Mouse (Mus musculus) forebrain, embryonic 10.5 days (tissue): ENCODE measurements around the gene Gon4l. TPM values are rescaled to one million over a fixed set of nuclear protein-coding genes. Genes with fewer than 3 reads are reported as not detected.
"Not testable (repeated sequence)": the region's sequence is repeated elsewhere in the genome, so short reads cannot be mapped to it uniquely, and the experiment has no call there.

Experiments used
- DNase-seq: peaks from one replicate; pipeline ENCODE4 v3.0.0-alpha.2; 2017; ENCODE audit warnings: low spot score; ENCODE audit errors: extremely low spot score
- H3K27ac ChIP-seq: fragments of 300-500 bp; sonication (generic); 2 replicates; pipeline ENCODE4 v1.5.1; 2016; ENCODE audit warnings: mild to moderate bottlenecking
- H3K27me3 ChIP-seq: fragments of 300-500 bp; sonication (generic); 2 replicates; pipeline ENCODE4 v1.6.1; 2016; ENCODE audit warnings: mild to moderate bottlenecking; ENCODE audit not compliant: poor library complexity, severe bottlenecking
- H3K36me3 ChIP-seq: fragments of 300-500 bp; sonication (generic); replicated peaks from 2 replicates; pipeline ENCODE4 v1.6.1; 2016; ENCODE audit warnings: mild to moderate bottlenecking, moderate library complexity
- H3K4me1 ChIP-seq: fragments of 300-500 bp; sonication (generic); 2 replicates; pipeline ENCODE4 v1.6.1; 2016
- H3K4me3 ChIP-seq: fragments of 300-500 bp; sonication (generic); 2 replicates; pipeline ENCODE4 v1.5.1; 2016; ENCODE audit warnings: mild to moderate bottlenecking, moderate library complexity
- H3K9me3 ChIP-seq: fragments of 300-500 bp; sonication (generic); 2 replicates; pipeline ENCODE4 v1.6.1; 2016; ENCODE audit warnings: mild to moderate bottlenecking, moderate library complexity
- WGBS: fragments of 180-500 bp; shearing (Covaris S2); methylation state at CpG from one replicate; pipeline ENCODE4 v1.1.7; 2016; 5-methylcytosine and 5-hydroxymethylcytosine counted together
- polyA plus RNA-seq: library from polyadenylated mRNA; unstranded; fragments of >200 nt; fragmentation: Nextera tagmentation; extraction: Ambion mirVana; gene quantifications from 2 replicates; pipeline ENCODE4 v1.2.1, GENCODE M21; 2016

Gon4l gene
- polyA plus RNA-seq, 1 experiment from 2014 or later: 18.4 TPM

DNA sequence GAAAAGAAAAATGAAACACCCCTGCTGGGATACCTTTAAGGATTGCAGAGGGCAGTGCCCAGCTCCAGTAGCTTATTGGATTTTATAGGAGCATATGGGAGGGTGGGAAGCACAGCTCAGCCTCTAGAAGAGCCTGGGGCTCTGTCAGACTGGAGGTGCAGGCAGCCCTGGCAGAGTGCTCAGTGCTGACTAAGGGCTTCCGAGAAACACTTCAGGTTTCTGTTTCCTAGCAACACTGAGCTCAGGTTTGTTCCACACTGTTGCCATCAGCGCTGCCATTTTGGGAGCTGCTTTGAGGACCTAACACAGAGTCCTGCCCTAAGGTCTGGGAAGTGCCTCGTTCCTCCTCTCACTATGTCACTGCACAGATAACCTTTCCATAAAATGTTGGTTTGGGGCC lies 31.7 kb downstream of the Gon4l start:
- H3K4me3 ChIP-seq, H3K27ac ChIP-seq, DNase-seq, H3K9me3 ChIP-seq, H3K27me3 ChIP-seq, H3K4me1 ChIP-seq: not testable (repeated sequence)
- WGBS: no CpG with 5 or more reads among the region's 3 CpGs
- H3K36me3 ChIP-seq: peaks cover 50% of the 10 kb centered on the region

DNA sequence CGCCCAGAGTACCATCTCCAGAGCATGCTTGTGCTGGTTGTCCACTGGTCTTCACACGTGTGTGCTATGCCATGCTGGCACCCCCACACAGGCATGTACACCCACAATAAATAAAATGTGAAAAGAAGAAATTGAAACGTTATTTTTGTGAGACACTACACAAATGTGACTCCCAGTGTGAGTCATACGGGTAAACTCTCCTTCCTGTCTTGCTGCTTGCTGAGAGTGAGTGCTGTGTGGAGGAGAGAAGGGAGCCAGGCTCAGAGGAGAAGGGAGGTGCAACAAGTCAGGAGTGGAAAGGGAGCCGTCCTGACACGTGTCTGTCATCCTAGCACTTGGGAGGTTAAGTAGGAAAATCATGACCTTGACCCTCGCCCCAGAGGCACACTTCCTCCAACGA lies 32.1 kb downstream of the Gon4l start:
- WGBS: no CpG with 5 or more reads among the region's 8 CpGs
- not testable (repeated sequence) for H3K27me3 ChIP-seq, DNase-seq

DNA sequence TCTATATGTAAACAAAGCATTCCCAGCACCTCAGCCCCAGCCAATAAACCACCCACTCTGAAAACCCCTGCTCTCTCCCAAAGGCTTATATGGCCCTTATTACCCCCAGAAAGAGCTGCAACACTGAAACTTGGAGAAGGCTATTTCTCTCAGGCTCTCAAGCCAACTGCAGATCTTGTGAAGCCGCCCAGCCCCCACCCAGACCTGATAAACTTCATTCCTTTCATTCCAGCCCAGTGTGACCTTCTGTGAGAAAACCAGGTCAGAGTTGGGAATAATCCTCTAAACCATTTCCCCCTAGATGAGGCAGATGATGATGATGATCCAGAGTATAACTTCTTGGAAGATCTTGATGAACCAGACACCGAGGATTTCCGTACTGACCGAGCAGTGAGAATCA lies 33.4 kb downstream of the Gon4l start:
- H3K4me3 ChIP-seq, DNase-seq, H3K27ac ChIP-seq, H3K27me3 ChIP-seq, H3K9me3 ChIP-seq, H3K4me1 ChIP-seq: not testable (repeated sequence)
- WGBS: 96% methylated on average over 3 of the region's 4 CpGs
- peaks cover 32% of the 10 kb centered on the region for H3K36me3 ChIP-seq

More for the DNA sequence above, 32.1 kb downstream of the Gon4l start:
- H3K27ac ChIP-seq, H3K4me1 ChIP-seq, H3K4me3 ChIP-seq, H3K9me3 ChIP-seq: not testable (repeated sequence)
- H3K36me3 ChIP-seq: peaks cover 45% of the 10 kb centered on the region

DNA sequence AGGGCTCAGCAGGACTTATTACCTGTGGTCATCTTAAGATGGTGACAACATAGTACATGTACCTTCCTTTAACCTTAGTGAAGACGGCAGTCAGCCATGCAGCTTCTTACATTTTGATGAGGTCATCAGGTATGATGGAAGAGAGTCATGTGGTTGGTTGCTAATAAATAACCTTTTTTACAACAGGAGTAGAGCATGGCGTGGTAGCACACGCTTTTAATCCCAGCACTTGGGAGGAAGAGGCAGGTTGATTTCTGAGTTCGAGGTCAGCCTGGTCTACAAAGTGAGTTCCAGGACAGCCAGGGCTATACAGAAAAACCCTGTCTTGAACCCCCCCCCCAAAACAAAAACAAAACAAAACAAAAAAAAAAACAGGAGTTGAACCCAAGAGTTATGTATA lies 47.5 kb downstream of the Gon4l start:
- DNase-seq, H3K27ac ChIP-seq, H3K9me3 ChIP-seq, H3K27me3 ChIP-seq, H3K4me3 ChIP-seq, H3K4me1 ChIP-seq: not testable (repeated sequence)
- WGBS: 96% methylated on average over 4 of the region's 4 CpGs
- peaks cover 33% of the 10 kb centered on the region for H3K36me3 ChIP-seq

DNA sequence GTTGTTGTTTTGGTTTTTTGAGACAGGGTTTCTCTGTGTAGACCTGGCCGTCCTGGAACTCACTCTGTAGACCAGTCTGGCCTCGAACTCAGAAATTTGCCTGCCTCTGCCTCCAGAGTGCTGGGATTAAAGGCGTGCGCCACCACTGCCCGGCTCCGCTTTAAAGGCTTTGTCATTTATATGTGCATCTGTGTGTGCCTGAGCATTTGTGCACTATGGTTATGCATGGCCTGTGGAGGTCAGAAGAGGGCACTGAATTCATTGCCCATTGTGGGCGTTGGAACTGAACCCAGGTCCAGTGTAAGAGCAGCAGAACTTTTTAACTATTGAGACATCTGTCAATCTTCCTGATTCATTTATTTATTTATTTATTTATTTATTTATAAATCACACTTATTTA lies 58.0 kb downstream of the Gon4l start:
- H3K4me1 ChIP-seq, H3K9me3 ChIP-seq, H3K4me3 ChIP-seq, H3K27me3 ChIP-seq, DNase-seq, H3K27ac ChIP-seq: not testable (repeated sequence)
- peaks cover 57% of the 10 kb centered on the region for H3K36me3 ChIP-seq
- WGBS: 95% methylated on average over 7 of the region's 7 CpGs

GRCm38 (mm10) chr3:88904803-88905202 lies 69.8 kb downstream of the Gon4l start:
- Histone ChIP-seq H3K36me3 (peaks cover 99% of the 10 kb centered on the region), H3K27me3 (no peaks in the 10 kb centered on the region)
- WGBS: 92% methylated on average over 3 of the region's 3 CpGs

DNA sequence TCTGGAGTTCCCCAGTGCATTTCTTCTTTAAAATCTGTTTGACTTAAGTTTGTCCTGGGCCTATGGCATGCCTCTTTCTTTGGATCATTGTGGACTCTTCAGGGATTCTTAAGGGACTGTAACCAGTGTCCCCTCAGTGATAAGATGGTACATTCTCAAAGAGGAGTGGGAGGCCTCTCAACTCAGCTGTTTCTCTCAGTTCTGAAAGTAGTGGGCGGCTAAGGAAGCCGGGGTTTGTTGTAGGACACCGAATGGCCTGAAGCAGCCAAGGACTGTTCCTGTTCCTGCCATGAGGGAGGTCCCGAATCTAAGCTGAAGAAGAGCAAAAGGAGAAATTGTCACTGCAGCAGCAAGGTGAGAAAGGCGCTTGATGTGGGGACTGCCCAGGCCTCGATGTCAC lies 70.2 kb downstream of the Gon4l start:
- H3K4me1 ChIP-seq: no peaks in the 10 kb centered on the region
- no peak overlapping the region for H3K27ac ChIP-seq
- H3K9me3 ChIP-seq: no peaks in the 10 kb centered on the region
- H3K4me3 ChIP-seq: no peak overlapping the region
- DNase-seq: no peak
- 91% methylated on average over 6 of the region's 6 CpGs for WGBS
- peaks cover 100% of the 10 kb centered on the region for H3K36me3 ChIP-seq
- H3K27me3 ChIP-seq: no peaks in the 10 kb centered on the region

More at GRCm38 (mm10) chr3:88904803-88905202, 69.8 kb downstream of the Gon4l start:
- Histone ChIP-seq H3K4me3 (no peak overlapping the region), H3K27ac (no peak overlapping the region), H3K9me3 (no peaks in the 10 kb centered on the region), H3K4me1 (no peaks in the 10 kb centered on the region)
- DNase-seq: no peak

DNA sequence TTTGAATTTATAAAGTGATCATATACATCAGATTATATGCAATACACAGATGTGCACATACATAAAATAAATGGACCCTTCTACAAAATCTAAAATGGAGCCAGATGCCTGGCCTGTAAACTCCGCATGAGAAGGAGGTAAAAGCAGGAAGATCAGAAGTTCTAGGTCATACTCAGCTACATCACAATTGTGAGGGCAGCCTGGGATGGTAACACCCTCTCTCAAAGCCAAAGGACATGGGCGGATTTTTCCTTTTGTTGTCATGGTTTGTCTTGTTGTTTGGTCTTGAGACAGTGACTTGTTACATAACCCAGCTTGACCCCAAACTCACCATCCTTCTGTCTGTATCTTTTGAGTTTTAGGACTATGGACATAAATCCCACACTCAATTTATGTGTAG lies 70.7 kb downstream of the Gon4l start:
- Histone ChIP-seq H3K9me3 (no peaks in the 10 kb centered on the region), H3K27me3 (no peaks in the 10 kb centered on the region), H3K27ac (no peak overlapping the region), H3K4me1 (no peaks in the 10 kb centered on the region), H3K36me3 (peaks cover 100% of the 10 kb centered on the region), H3K4me3 (no peak overlapping the region)
- 90% methylated on average over 2 of the region's 2 CpGs for WGBS
- DNase-seq: no peak

DNA sequence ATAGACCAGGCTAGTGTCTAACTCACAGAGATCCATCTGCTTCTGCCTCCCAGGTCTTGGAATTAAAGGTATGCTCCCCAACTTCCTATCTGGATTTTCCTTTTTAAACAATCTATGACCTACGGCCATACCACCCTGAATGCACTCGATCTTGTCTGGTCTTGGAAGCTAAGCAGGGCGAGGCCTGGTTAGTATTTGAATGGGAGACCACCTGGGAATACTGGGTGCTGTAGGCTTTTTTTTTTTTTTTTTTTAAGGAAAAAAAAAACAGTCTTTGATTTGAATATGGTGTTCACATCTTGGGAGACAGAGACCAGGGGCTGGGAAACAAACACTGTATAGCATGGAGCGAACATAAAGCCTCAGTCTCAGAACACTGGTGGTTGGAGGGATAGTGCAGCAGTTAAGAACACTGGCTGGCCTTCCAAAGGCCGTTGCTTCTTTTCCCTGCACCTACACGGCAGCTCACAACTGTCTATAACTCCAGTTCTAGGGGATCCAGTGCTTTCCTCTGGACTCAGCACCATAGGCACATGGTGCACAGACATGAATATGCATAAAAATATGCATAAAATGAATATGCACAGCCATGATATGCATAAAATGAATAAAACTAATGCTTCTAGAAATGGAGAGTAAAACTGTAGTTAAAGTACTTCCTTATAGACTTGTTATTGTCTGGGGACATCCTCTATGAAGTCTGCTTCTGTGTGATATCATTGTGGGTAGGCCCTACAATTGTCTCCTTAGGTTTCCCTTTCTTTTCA lies 71.5 kb downstream of the Gon4l start:
- Histone ChIP-seq H3K27ac (no peak overlapping the region), H3K36me3 (peaks cover 100% of the 10 kb centered on the region), H3K27me3 (no peaks in the 10 kb centered on the region), H3K4me3 (no peak overlapping the region), H3K9me3 (no peaks in the 10 kb centered on the region), H3K4me1 (no peaks in the 10 kb centered on the region)
- DNase-seq: no peak
- 91% methylated on average over 6 of the region's 6 CpGs for WGBS

- 94% methylated on average over 7 of the region's 7 CpGs for WGBS
- Histone ChIP-seq H3K27me3 (no peaks in the 10 kb centered on the region), H3K27ac (no peak overlapping the region), H3K9me3 (no peaks in the 10 kb centered on the region), H3K36me3 (peaks cover 51% of the 10 kb centered on the region), H3K4me1 (peaks cover 20% of the 10 kb centered on the region), H3K4me3 (peak overlapping the region; percentile 85)
- DNase-seq: no peak
Measured at GRCm38 (mm10) chr3:88912585-88912984, 77.6 kb downstream of the Gon4l start.

DNA sequence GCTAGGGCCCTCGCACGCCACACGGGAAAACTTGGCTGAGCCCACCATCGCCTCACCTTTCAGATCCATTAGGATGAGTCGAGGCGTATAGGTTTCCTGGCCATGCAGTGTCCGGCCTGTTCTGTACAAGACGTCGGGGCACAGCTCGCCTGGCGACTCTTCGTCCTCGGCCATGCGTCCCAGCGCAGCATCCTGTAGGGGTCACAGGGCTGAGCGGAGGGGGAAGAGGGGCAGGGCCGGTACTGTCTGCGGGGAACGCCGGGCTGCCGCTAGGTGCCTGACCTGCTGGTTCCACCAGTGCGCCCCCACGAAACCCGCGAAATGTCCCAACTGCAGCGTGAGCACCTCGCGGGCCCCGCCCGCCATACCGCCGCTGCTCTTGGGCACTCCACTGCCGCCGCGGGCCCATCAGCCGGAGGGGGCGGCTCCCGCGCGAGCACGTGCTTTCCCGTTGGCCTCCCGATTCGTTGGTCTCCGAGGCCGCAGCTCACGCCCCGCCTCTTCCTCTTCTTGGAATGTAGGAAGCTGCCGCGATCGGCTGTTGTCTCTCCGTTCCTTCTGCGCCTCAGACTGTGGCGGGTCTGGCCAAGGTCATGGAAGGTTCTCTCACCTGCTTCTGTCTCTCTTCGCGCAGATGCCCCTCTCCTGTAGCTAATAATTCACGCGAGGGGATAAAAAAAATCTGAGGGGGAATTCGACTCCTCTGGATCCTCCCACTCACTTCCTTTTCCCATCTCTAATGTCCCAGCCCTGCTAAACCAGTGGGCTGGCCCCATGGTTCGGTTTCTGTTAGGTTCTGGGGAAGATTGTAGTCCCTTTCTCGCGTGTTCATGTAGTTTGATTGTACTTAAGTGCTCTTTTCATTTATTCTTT lies 78.7 kb downstream of the Gon4l start, which contains the start of gene Msto1:
TSS of gene Msto1 (minus strand) at position 489 of the 873 bp plus-strand sequence.
- under 1% methylated on average over 62 of the region's 62 CpGs for WGBS
- H3K27me3 ChIP-seq: no peaks in the 10 kb centered on the region
- peaks cover 20% of the 10 kb centered on the region for H3K4me1 ChIP-seq
- DNase-seq: peak; percentile 92
- peak within 1 kb of the TSS; percentile 92 for H3K27ac ChIP-seq
- H3K4me3 ChIP-seq: peak within 1 kb of the TSS; percentile 85
- H3K9me3 ChIP-seq: no peaks in the 10 kb centered on the region
- H3K36me3 ChIP-seq: peaks cover 40% of the 10 kb centered on the region

GRCm38 (mm10) chr3:88914384-88914810 lies 79.4 kb downstream of the Gon4l start:
- Histone ChIP-seq H3K36me3 (peaks cover 33% of the 10 kb centered on the region), H3K9me3 (no peaks in the 10 kb centered on the region), H3K4me3 (peak overlapping the region; percentile 85), H3K4me1 (peaks cover 20% of the 10 kb centered on the region), H3K27me3 (no peaks in the 10 kb centered on the region), H3K27ac (peak overlapping the region; percentile 92)
- 33% methylated on average over 8 of the region's 8 CpGs for WGBS
- DNase-seq: no peak

- H3K4me3 ChIP-seq: no peak overlapping the region
- H3K27me3 ChIP-seq: no peaks in the 10 kb centered on the region
- H3K4me1 ChIP-seq: peaks cover 8% of the 10 kb centered on the region
- H3K9me3 ChIP-seq: peaks cover 7% of the 10 kb centered on the region
- DNase-seq: no peak
- no peak overlapping the region for H3K27ac ChIP-seq
- H3K36me3 ChIP-seq: peaks cover 41% of the 10 kb centered on the region
- 89% methylated on average over 13 of the region's 13 CpGs for WGBS
Measured at GRCm38 (mm10) chr3:88918981-88919380, 84.0 kb downstream of the Gon4l start.
